Mouse (Mus musculus): ENCODE results near the gene Cutal. TPM values are rescaled to one million over a fixed set of nuclear protein-coding genes. Genes with fewer than 3 reads are reported as not detected.

The Cutal gene
- total RNA-seq, 2 experiments from 2014 or later = 0.45 TPM; not detected in 1

- no peak for DNase-seq
Observed at GRCm38 (mm10) chr2:34914823-34915082, 40.6 kb downstream of the Cutal start.

GRCm38 (mm10) chr2:34915103-34915502, 40.9 kb downstream of the Cutal start:
- no peak for DNase-seq

- DNase-seq = no peak
Observed at GRCm38 (mm10) chr2:34920144-34920543, 45.9 kb downstream of the Cutal start.

- no peak for DNase-seq
Observed at GRCm38 (mm10) chr2:34922729-34923128, 48.5 kb downstream of the Cutal start.

- no peak for DNase-seq
Observed at GRCm38 (mm10) chr2:34927320-34927719, 53.1 kb downstream of the Cutal start.

- no peak for DNase-seq
Observed at GRCm38 (mm10) chr2:34937460-34937859, 63.3 kb downstream of the Cutal start.

- peak; percentile 32 for DNase-seq
Observed at GRCm38 (mm10) chr2:34938269-34939208, 64.3 kb downstream of the Cutal start.

- no peak for DNase-seq
Observed at GRCm38 (mm10) chr2:34940246-34940645, 66.0 kb downstream of the Cutal start.

- no peak for DNase-seq
Observed at GRCm38 (mm10) chr2:34941061-34941675, 67.0 kb downstream of the Cutal start.

Other genes with a start within 250 kb of the Cutal start
- gene Gapvd1, start 119.2 kb upstream of the Cutal start, total RNA-seq (2021) = 10 to 100 TPM; 37.7 to 46.4 TPM
- gene Hspa5, start 102.4 kb upstream of the Cutal start, total RNA-seq (2021) = 100 to 1,000 TPM; 187 to 207 TPM
- 1 to 10 TPM; 8.8 to 10.0 TPM for gene Rabepk, start 74.5 kb upstream of the Cutal start, total RNA-seq (2021)
- gene Fbxw2, start 48.1 kb upstream of the Cutal start, total RNA-seq (2021) = 10 to 100 TPM; 46.6 to 48.1 TPM
- not detected for gene Gm34653, start 41.4 kb upstream of the Cutal start, total RNA-seq (2021)
- 10 to 100 TPM; 15.4 to 22.4 TPM for gene Psmd5, start 572 bp downstream of the Cutal start, total RNA-seq (2021)
- 1 to 10 TPM; 3.9 to 4.7 TPM for gene Phf19, start 39.6 kb downstream of the Cutal start, total RNA-seq (2021)
- gene Traf1, start 87.4 kb downstream of the Cutal start, total RNA-seq (2021) = 1 to 10 TPM in 1 of 2 experiments, under 1 TPM in 1; 0.85 to 2.6 TPM
- under 1 TPM in 1 of 2 experiments, not detected in 1; 0.18 TPM for gene Hc, start 187.0 kb downstream of the Cutal start, total RNA-seq (2021)
- gene AI182371, start 227.1 kb downstream of the Cutal start, total RNA-seq (2021) = under 1 TPM in 1 of 2 experiments, not detected in 1; 0.38 TPM
- 1 to 10 TPM; 7.7 to 9.8 TPM for gene Cntrl, start 235.1 kb downstream of the Cutal start, total RNA-seq (2021)

All from gastrocnemius, postnatal 10 days (tissue).